Mouse (Mus musculus) heart, postnatal 0 days (tissue): ENCODE data around the gene Arhgef17.

Source experiments
- CTCF ChIP-seq: IDR thresholded peaks from 2 replicates; pipeline ENCODE4 v1.5.1; 2016; ENCODE audit warnings: antibody characterized with exemption, control low read depth, low read depth
- EP300 ChIP-seq: IDR thresholded peaks from 2 replicates; pipeline ENCODE4 v1.6.1; 2016; ENCODE audit warnings: antibody characterized with exemption, low read depth

GRCm38 (mm10) chr7:100855795-100856573, 75.9 kb downstream of the Arhgef17 start:
- no peak for TF ChIP-seq EP300
- no peak for TF ChIP-seq CTCF
